Mouse (Mus musculus): ENCODE data around the gene D6Ertd527e. TPM values are rescaled to one million over a fixed set of nuclear protein-coding genes. Genes with fewer than 3 reads are reported as not detected.
"Not testable (repeated sequence)": the region's sequence is repeated elsewhere in the genome, so short reads cannot be mapped to it uniquely, and the experiment has no call there.

D6Ertd527e gene
- total and polyA plus RNA-seq, 3 experiments = 0.04 TPM; not detected in 2

DNA sequence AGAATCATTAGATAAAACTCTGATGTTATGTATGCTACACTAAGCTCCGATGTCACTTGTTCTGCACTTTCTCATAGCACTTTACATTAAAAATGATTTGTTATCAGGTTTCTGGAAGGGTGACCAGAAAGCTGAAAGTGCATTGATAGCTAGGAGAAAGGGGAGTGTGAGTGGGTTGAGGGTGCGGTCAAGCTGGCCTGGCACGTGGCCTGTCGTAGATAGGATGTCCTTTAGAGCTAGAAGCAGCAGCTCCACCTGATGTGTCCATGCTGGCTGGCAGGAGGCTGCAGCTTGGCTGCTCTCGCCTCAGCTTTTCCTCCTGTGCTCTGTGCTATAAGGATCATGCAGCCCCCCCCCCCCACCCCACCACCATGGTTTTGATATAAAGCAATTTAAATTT lies 12.1 kb upstream of the D6Ertd527e start:
- 81% methylated on average over 5 of the region's 5 CpGs for WGBS
- no peaks in the 10 kb centered on the region for H3K27me3 ChIP-seq (ENCODE audit: control insufficient read depth, insufficient read depth, low read length)
- no peak overlapping the region for H3K27ac ChIP-seq
- no peak overlapping the region for H3K9ac ChIP-seq (ENCODE audit: low read depth, low read length)
- no peak for TF ChIP-seq CTCF (IDR thresholded peaks at IDR 0.05)
- TF ChIP-seq EP300 (IDR thresholded peaks at IDR 0.05; ENCODE audit: insufficient read depth, low read depth, low read length) = no peak
- no peak for TF ChIP-seq POLR2A (IDR thresholded peaks at IDR 0.05; ENCODE audit: insufficient read depth, low read depth, low read length)
- no peaks in the 10 kb centered on the region for H3K4me1 ChIP-seq (ENCODE audit: control insufficient read depth, insufficient read depth, low read length)
- no peaks in the 10 kb centered on the region for H3K79me2 ChIP-seq (replicated peaks; ENCODE audit: control insufficient read depth, insufficient read depth, low read length)
- H3K4me3 ChIP-seq = no peak overlapping the region
- DNase-seq = no peak
- no peaks in the 10 kb centered on the region for H3K36me3 ChIP-seq (ENCODE audit: control insufficient read depth, insufficient read depth, low read length)
- intact Hi-C loops (cut with DNase I) = no loop called here

- H3K79me2 ChIP-seq (replicated peaks; ENCODE audit: control insufficient read depth, insufficient read depth, low read length); H3K9ac ChIP-seq (ENCODE audit: low read depth, low read length); H3K27me3 ChIP-seq (ENCODE audit: control insufficient read depth, insufficient read depth, low read length); DNase-seq; H3K36me3 ChIP-seq (ENCODE audit: control insufficient read depth, insufficient read depth, low read length); H3K4me3 ChIP-seq; H3K4me1 ChIP-seq (ENCODE audit: control insufficient read depth, insufficient read depth, low read length); intact Hi-C loops (cut with DNase I); H3K27ac ChIP-seq: not testable (repeated sequence)
- WGBS = 84% methylated on average over 8 of the region's 8 CpGs
These were observed 10.9 kb upstream of the D6Ertd527e start for GRCm38 (mm10) chr6:87093631-87094030.

DNA sequence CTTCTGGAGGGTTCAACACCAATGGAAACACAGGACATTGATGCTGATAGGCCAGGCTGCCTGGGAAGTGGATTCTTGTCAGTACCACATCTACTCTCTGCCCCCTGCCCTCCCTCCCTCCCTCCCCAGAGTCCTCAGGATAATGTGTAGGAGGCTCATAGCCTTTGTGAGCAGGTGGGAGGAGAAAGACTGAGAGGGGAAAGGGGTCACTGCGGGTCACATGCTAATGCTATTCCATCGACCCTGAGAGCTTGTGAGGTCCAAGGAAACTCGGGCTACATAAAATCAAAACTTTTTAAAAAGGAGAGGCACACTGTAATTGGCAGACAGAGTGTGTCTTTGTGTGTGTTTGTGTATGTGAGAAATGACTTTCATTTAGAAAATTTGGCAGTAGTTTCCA lies 5.3 kb upstream of the D6Ertd527e start:
- intact Hi-C loops (cut with DNase I) = no loop called here
- Histone ChIP-seq H3K79me2 (replicated peaks; ENCODE audit: control insufficient read depth, insufficient read depth, low read length) (no peaks in the 10 kb centered on the region), H3K4me3 (no peak overlapping the region), H3K4me1 (ENCODE audit: control insufficient read depth, insufficient read depth, low read length) (no peaks in the 10 kb centered on the region; the same call in 1 of the 2 replicates), H3K27ac (no peak overlapping the region), H3K36me3 (ENCODE audit: control insufficient read depth, insufficient read depth, low read length) (no peaks in the 10 kb centered on the region), H3K27me3 (ENCODE audit: control insufficient read depth, insufficient read depth, low read length) (no peaks in the 10 kb centered on the region), H3K9ac (ENCODE audit: low read depth, low read length) (no peak overlapping the region)
- WGBS = 38% methylated on average over 3 of the region's 3 CpGs
- TF ChIP-seq CTCF (IDR thresholded peaks at IDR 0.05) (no peak), EP300 (IDR thresholded peaks at IDR 0.05; ENCODE audit: insufficient read depth, low read depth, low read length) (no peak), POLR2A (IDR thresholded peaks at IDR 0.05; ENCODE audit: insufficient read depth, low read depth, low read length) (no peak)
- no peak for DNase-seq

- WGBS = 67% methylated on average over 7 of the region's 7 CpGs
- intact Hi-C loops (cut with DNase I) = loop anchor here (5.0 kb wide), 1 partner anchor 113 kb away; no protein-coding TSS in a partner anchor
- no peak overlapping the region for H3K9ac ChIP-seq (ENCODE audit: low read depth, low read length)
- no peaks in the 10 kb centered on the region for H3K79me2 ChIP-seq (replicated peaks; ENCODE audit: control insufficient read depth, insufficient read depth, low read length)
- H3K36me3 ChIP-seq (ENCODE audit: control insufficient read depth, insufficient read depth, low read length) = no peaks in the 10 kb centered on the region
- H3K4me1 ChIP-seq (ENCODE audit: control insufficient read depth, insufficient read depth, low read length) = no peaks in the 10 kb centered on the region; the same call in 1 of the 2 replicates
- no peaks in the 10 kb centered on the region for H3K27me3 ChIP-seq (ENCODE audit: control insufficient read depth, insufficient read depth, low read length)
- DNase-seq = no peak
- H3K4me3 ChIP-seq = no peak overlapping the region
- no peak overlapping the region; the same call in 1 of the 2 replicates for H3K27ac ChIP-seq
- TF ChIP-seq CTCF (IDR thresholded peaks at IDR 0.05) (no peak), EP300 (IDR thresholded peaks at IDR 0.05; ENCODE audit: insufficient read depth, low read depth, low read length) (no peak), POLR2A (IDR thresholded peaks at IDR 0.05; ENCODE audit: insufficient read depth, low read depth, low read length) (no peak)
These were observed 4.8 kb upstream of the D6Ertd527e start for GRCm38 (mm10) chr6:87099671-87100296.

- H3K27ac ChIP-seq = no peak overlapping the region; the same call in 1 of the 2 replicates
- intact Hi-C loops (cut with DNase I) = loop anchor here (1.0 to 5.0 kb wide), 4 partner anchors 112 to 286 kb away; partner anchors contain the start of gene Antxr1
- TF ChIP-seq CTCF (IDR thresholded peaks at IDR 0.05) (no peak), EP300 (IDR thresholded peaks at IDR 0.05; ENCODE audit: insufficient read depth, low read depth, low read length) (no peak), POLR2A (IDR thresholded peaks at IDR 0.05; ENCODE audit: insufficient read depth, low read depth, low read length) (no peak)
- WGBS = 83% methylated on average over 9 of the region's 9 CpGs
- H3K36me3 ChIP-seq (ENCODE audit: control insufficient read depth, insufficient read depth, low read length) = no peaks in the 10 kb centered on the region
- H3K4me3 ChIP-seq = no peak overlapping the region
- H3K27me3 ChIP-seq (ENCODE audit: control insufficient read depth, insufficient read depth, low read length) = no peaks in the 10 kb centered on the region
- H3K4me1 ChIP-seq (ENCODE audit: control insufficient read depth, insufficient read depth, low read length) = no peaks in the 10 kb centered on the region; the same call in 1 of the 2 replicates
- H3K9ac ChIP-seq (ENCODE audit: low read depth, low read length) = no peak overlapping the region
- H3K79me2 ChIP-seq (replicated peaks; ENCODE audit: control insufficient read depth, insufficient read depth, low read length) = no peaks in the 10 kb centered on the region
- no peak for DNase-seq
These were observed 4.1 kb upstream of the D6Ertd527e start for GRCm38 (mm10) chr6:87100297-87101020.

All from heart, adult 2 months (tissue).